Mouse (Mus musculus): ENCODE measurements around the gene Strada. TPM values are rescaled to one million over a fixed set of nuclear protein-coding genes. Genes with fewer than 3 reads are reported as not detected.
"Not testable (repeated sequence)": the region's sequence is repeated elsewhere in the genome, so short reads cannot be mapped to it uniquely, and the experiment has no call there.

The Strada gene
- polyA plus RNA-seq, 1 experiment from 2014 or later, result 31.1 TPM

DNA sequence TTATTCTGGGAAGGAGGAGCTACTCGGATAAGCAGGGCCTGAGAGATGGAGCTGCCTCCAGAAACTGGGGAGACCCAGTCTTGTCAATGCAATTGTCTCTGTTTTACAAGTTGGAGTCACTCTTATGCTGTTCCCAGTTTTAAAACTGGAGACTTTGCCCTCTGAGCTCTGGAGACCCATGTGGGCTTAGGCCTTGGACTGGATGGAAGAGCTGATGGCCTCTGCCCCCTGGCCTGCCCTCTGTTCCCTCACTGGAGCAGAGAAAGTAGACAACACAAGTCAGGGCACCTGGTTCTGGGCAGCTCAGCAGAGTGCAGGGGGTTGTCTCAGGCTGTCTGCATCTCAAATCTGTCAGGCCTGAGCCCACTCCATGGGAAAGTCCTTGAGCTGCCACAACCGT, 47.2 kb downstream of the Strada start:
- H3K27ac ChIP-seq (ENCODE audit: low read depth, low read length), result no peak overlapping the region
- H3K9ac ChIP-seq (ENCODE audit: low read length), result no peak overlapping the region
- H3K4me3 ChIP-seq (ENCODE audit: low read depth, low read length), result no peak overlapping the region
- H3K36me3 ChIP-seq (ENCODE audit: control insufficient read depth, insufficient read depth, low read length), result peaks cover 79% of the 10 kb centered on the region
- 73% methylated on average over 2 of the region's 2 CpGs for whole genome bisulfite sequencing
- no peaks in the 10 kb centered on the region for H3K9me3 ChIP-seq (replicated peaks; ENCODE audit: control insufficient read depth, low read length)
- no peak for DNase-seq (ENCODE audit: low spot score)
- ATAC-seq, result no peak
- H3K4me1 ChIP-seq (ENCODE audit: control insufficient read depth, insufficient read depth, low read length), result peaks cover 11% of the 10 kb centered on the region
- H3K27me3 ChIP-seq (replicated peaks; ENCODE audit: control insufficient read depth, insufficient read depth, low read length), result no peaks in the 10 kb centered on the region
- no peak overlapping the region for H3K4me2 ChIP-seq (ENCODE audit: low read length)

DNA sequence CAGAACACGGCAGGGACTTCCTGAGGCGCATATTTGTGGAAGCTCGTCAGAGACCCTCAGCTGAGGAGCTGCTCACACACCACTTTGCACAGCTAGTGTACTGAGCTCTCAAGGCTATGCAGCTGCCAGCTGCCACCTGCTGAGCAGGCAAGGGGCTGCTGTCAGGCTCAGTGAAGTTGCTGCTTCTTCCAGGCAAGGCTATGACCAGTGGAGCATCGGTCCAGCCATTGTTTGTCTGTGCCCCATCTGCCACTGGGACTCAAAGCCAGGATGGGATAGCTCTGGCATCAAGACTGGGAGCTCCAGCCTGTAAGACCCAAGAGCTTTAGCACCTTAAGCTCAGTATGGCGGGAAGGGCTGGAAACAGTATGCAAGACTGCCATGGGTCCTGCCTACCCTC, 47.9 kb downstream of the Strada start:
- H3K4me2 ChIP-seq (ENCODE audit: low read length), result no peak overlapping the region
- no peak overlapping the region for H3K9ac ChIP-seq (ENCODE audit: low read length)
- peaks cover 86% of the 10 kb centered on the region for H3K36me3 ChIP-seq (ENCODE audit: control insufficient read depth, insufficient read depth, low read length)
- ATAC-seq (no peak), DNase-seq (ENCODE audit: low spot score) (no peak)
- H3K27me3 ChIP-seq (replicated peaks; ENCODE audit: control insufficient read depth, insufficient read depth, low read length), result no peaks in the 10 kb centered on the region
- no peak overlapping the region for H3K27ac ChIP-seq (ENCODE audit: low read depth, low read length)
- H3K4me3 ChIP-seq (ENCODE audit: low read depth, low read length), result no peak overlapping the region
- WGBS, result 84% methylated on average over 5 of the region's 5 CpGs
- H3K4me1 ChIP-seq (ENCODE audit: control insufficient read depth, insufficient read depth, low read length), result peaks cover 8% of the 10 kb centered on the region
- H3K9me3 ChIP-seq (replicated peaks; ENCODE audit: control insufficient read depth, low read length), result no peaks in the 10 kb centered on the region

DNA sequence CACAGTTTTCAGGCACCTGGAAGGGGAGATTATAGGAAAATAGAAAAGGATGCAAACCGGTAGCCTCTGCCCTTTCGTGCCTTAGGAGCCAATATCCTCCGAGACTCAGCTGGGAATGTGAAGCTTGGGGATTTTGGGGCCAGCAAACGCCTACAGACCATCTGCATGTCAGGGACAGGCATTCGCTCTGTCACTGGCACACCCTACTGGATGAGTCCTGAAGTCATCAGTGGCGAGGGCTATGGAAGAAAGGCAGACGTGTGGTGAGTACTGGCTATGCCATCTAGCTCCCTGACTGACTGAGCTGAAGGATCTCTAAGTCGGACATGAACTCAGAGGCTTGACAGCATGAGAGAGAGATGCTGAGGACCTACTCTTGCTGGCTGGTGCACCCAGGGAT, 49.8 kb downstream of the Strada start:
- Histone ChIP-seq H3K4me3 (ENCODE audit: low read depth, low read length) (no peak overlapping the region), H3K4me1 (ENCODE audit: control insufficient read depth, insufficient read depth, low read length) (no peaks in the 10 kb centered on the region), H3K9me3 (replicated peaks; ENCODE audit: control insufficient read depth, low read length) (no peaks in the 10 kb centered on the region), H3K27ac (ENCODE audit: low read depth, low read length) (no peak overlapping the region), H3K36me3 (ENCODE audit: control insufficient read depth, insufficient read depth, low read length) (peaks cover 94% of the 10 kb centered on the region), H3K9ac (ENCODE audit: low read length) (no peak overlapping the region), H3K4me2 (ENCODE audit: low read length) (no peak overlapping the region), H3K27me3 (replicated peaks; ENCODE audit: control insufficient read depth, insufficient read depth, low read length) (no peaks in the 10 kb centered on the region)
- 84% methylated on average over 8 of the region's 8 CpGs for WGBS
- ATAC-seq (no peak), DNase-seq (ENCODE audit: low spot score) (no peak)

DNA sequence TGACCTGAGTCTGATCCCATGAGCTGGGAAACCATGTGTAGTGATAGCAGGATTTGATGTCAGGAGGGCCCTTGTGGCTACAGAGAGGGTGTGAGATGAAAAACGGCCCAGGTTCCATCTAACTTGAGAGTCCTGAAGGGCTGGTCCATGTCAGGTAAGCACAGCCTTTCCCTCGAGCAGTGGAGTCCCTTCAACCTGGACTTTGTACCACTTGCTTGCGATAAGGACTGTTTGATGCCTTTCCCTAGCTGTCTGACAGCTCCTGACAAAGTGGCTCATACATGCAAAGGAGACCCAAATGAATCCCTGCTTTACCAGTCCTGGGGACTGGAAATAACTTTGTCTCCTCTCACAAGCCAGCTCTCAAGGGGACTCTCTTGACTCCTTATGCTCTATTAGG, 50.7 kb downstream of the Strada start:
- no peaks in the 10 kb centered on the region for H3K9me3 ChIP-seq (replicated peaks; ENCODE audit: control insufficient read depth, low read length)
- DNase-seq (ENCODE audit: low spot score) (no peak), ATAC-seq (no peak)
- peaks cover 84% of the 10 kb centered on the region for H3K36me3 ChIP-seq (ENCODE audit: control insufficient read depth, insufficient read depth, low read length)
- no peaks in the 10 kb centered on the region for H3K27me3 ChIP-seq (replicated peaks; ENCODE audit: control insufficient read depth, insufficient read depth, low read length)
- H3K9ac ChIP-seq (ENCODE audit: low read length), result no peak overlapping the region
- 95% methylated on average over 3 of the region's 3 CpGs for WGBS
- H3K4me2 ChIP-seq (ENCODE audit: low read length), result no peak overlapping the region
- no peak overlapping the region for H3K4me3 ChIP-seq (ENCODE audit: low read depth, low read length)
- H3K27ac ChIP-seq (ENCODE audit: low read depth, low read length), result no peak overlapping the region
- H3K4me1 ChIP-seq (ENCODE audit: control insufficient read depth, insufficient read depth, low read length), result no peaks in the 10 kb centered on the region

DNA sequence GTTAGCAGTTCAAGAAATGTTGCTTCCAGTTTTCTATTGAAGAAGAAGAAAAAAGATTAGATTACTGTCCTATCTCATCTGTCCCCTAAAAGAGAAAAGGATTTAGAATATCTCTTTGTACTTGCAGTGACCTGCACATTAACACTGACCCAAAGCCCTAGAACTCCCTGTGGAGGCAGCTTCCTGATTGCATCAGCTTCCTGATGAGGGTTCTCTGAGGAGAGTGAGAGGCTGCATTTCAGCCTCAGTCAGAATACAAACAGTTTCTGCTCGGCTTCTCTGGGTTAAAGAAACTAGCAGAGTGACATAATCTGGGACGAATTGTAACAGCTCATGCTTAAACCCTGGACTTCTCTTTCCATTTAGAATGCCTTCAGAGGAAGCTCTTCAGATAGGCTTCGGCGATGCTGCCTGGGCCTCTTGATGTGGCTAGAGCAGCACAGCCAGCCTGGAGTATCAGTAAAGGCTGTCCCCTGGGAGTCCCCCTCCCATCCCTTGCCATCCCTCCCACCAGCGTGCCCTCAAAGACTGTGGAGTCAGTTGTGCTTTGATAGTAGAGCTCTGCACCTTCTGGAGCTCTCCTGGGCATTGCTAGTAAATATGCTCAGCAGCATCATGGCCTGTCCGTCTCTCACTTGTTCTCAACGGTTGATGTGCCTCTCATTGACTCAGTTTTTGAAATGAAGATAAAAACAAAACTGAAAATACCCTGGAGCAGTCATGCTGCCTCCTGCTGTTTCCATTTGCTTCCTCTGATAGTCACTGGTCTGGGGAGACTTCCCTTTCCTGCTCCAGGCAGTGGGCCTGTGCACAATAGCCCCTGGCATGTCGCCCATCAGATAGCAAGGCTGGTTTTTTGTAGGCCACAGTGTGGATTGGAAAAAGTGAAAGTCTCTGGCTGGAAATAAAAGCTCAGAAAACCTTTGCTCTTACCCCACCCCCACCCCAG, 67.1 kb downstream of the Strada start:
- Histone ChIP-seq H3K27me3 (replicated peaks; ENCODE audit: control insufficient read depth, insufficient read depth, low read length) (no peaks in the 10 kb centered on the region), H3K4me3 (ENCODE audit: low read depth, low read length) (no peak overlapping the region), H3K9ac (ENCODE audit: low read length) (peak overlapping the region; percentile 29; the same call in 1 of the 2 replicates), H3K9me3 (replicated peaks; ENCODE audit: control insufficient read depth, low read length) (no peaks in the 10 kb centered on the region), H3K36me3 (ENCODE audit: control insufficient read depth, insufficient read depth, low read length) (peaks cover 17% of the 10 kb centered on the region; the same call in 1 of the 2 replicates), H3K27ac (ENCODE audit: low read depth, low read length) (peak overlapping the region; percentile 79), H3K4me2 (ENCODE audit: low read length) (no peak overlapping the region), H3K4me1 (ENCODE audit: control insufficient read depth, insufficient read depth, low read length) (no peaks in the 10 kb centered on the region)
- peak; percentile 59 for DNase-seq (ENCODE audit: low spot score)
- ATAC-seq, result no peak
- WGBS, result 47% methylated on average over 8 of the region's 8 CpGs

DNA sequence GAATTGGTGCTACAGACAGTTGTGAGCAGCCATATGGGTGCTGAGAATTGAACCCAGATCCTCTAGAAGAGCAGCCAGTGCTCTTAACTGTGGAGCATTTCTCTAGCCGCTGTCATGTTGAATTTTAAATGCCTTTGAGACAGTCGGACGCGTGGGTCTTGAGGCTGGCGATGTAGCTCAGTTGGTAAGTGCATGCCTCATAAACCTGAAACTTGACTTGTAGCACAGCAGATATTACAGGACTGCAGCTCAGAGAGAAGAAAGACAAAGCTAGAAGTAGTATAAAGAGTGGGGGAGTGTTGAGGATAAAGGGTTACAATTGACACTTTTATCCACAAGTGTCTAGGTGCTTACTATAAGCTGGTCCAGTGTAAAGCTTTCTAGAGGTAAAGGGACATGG, 69.5 kb downstream of the Strada start:
- no peak overlapping the region for H3K4me2 ChIP-seq (ENCODE audit: low read length)
- H3K4me3 ChIP-seq (ENCODE audit: low read depth, low read length), result no peak overlapping the region
- no peaks in the 10 kb centered on the region for H3K9me3 ChIP-seq (replicated peaks; ENCODE audit: control insufficient read depth, low read length)
- ATAC-seq (no peak), DNase-seq (ENCODE audit: low spot score) (no peak)
- 92% methylated on average over 5 of the region's 5 CpGs for WGBS
- no peak overlapping the region for H3K27ac ChIP-seq (ENCODE audit: low read depth, low read length)
- no peaks in the 10 kb centered on the region for H3K27me3 ChIP-seq (replicated peaks; ENCODE audit: control insufficient read depth, insufficient read depth, low read length)
- H3K36me3 ChIP-seq (ENCODE audit: control insufficient read depth, insufficient read depth, low read length), result peaks cover 29% of the 10 kb centered on the region
- H3K9ac ChIP-seq (ENCODE audit: low read length), result no peak overlapping the region
- no peaks in the 10 kb centered on the region for H3K4me1 ChIP-seq (ENCODE audit: control insufficient read depth, insufficient read depth, low read length)

DNA sequence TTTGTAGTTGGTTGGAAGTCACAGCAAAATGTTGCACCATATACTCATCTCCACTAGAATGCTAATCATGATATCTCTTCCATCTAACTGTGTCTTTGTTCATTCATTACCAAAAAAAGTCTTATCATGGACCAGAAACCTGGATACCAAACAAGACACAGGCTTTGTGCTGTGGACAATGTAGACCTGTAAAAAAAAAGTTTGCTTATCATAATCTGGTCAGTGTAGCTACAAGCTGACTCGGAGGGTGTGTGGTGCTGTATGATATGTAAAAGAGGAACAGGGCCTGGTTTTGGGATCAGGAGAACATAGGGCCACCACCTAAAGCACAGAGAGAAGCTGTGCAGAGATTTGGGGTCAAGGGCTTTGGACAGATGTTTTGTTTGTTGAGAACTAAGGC, 72.5 kb downstream of the Strada start:
- H3K36me3 ChIP-seq (ENCODE audit: control insufficient read depth, insufficient read depth, low read length), result peaks cover 27% of the 10 kb centered on the region

DNA sequence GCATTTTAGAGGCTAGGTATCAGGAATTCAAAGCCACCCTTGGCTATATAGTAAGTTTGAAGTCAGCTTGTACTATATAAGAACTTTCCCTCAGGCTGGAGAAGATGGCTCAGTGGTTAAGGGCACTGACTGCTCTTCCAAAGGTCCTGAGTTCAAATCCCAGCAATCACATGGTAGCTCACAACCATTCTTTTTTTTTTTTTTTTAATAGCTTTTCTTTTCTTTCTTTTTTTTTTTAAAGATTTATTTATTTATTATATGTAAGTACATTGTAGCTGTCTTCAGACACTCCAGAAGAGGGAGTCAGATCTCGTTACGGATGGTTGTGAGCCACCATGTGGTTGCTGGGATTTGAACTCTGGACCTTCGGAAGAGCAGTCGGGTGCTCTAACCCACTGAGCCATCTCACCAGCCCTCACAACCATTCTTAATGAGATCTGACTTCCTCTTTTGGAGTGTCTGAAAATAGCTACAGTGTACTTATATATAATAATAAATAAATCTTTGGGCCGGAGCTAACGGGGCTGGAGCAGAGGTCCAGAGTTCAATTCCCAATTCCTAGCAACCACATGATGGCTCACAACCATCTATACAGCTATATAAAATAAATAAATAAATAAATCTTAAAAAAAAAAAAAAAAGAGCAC, 75.1 kb downstream of the Strada start:
- H3K4me3 ChIP-seq (ENCODE audit: low read depth, low read length); H3K9me3 ChIP-seq (replicated peaks; ENCODE audit: control insufficient read depth, low read length); H3K4me2 ChIP-seq (ENCODE audit: low read length); H3K4me1 ChIP-seq (ENCODE audit: control insufficient read depth, insufficient read depth, low read length); H3K9ac ChIP-seq (ENCODE audit: low read length); H3K27me3 ChIP-seq (replicated peaks; ENCODE audit: control insufficient read depth, insufficient read depth, low read length); H3K27ac ChIP-seq (ENCODE audit: low read depth, low read length); ATAC-seq; DNase-seq (ENCODE audit: low spot score): not testable (repeated sequence)
- H3K36me3 ChIP-seq (ENCODE audit: control insufficient read depth, insufficient read depth, low read length), result peaks cover 37% of the 10 kb centered on the region
- WGBS, result 95% methylated on average over 4 of the region's 6 CpGs

More for the DNA sequence above, 72.5 kb downstream of the Strada start:
- Histone ChIP-seq H3K27me3 (replicated peaks; ENCODE audit: control insufficient read depth, insufficient read depth, low read length) (no peaks in the 10 kb centered on the region), H3K4me2 (ENCODE audit: low read length) (no peak overlapping the region), H3K27ac (ENCODE audit: low read depth, low read length) (no peak overlapping the region), H3K9ac (ENCODE audit: low read length) (no peak overlapping the region), H3K4me1 (ENCODE audit: control insufficient read depth, insufficient read depth, low read length) (no peaks in the 10 kb centered on the region), H3K4me3 (ENCODE audit: low read depth, low read length) (no peak overlapping the region), H3K9me3 (replicated peaks; ENCODE audit: control insufficient read depth, low read length) (no peaks in the 10 kb centered on the region)
- ATAC-seq (no peak), DNase-seq (ENCODE audit: low spot score) (no peak)
- 92% methylated on average over 1 of the region's 1 CpGs for WGBS

DNA sequence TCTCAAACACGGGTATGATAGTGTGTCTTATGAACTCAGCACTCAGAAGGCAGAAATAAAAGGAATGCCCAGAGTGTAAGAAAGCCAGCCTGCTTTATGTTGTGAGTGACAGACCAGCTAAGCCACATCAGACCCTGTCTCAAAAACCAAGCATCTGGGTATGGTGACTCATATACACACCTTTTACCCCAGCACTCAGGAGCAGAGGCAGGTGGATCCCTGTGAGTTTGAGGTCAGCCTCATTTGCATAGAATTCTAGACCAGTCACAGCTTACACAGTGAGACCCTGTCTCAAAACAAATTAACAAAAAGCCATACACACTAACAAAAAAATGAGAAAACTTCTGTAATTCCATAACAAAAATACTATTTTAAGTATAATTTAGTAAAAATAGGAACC, 76.1 kb downstream of the Strada start:
- 71% methylated on average over 1 of the region's 1 CpGs for WGBS

More for the DNA sequence above, 76.1 kb downstream of the Strada start:
- no peak for DNase-seq (ENCODE audit: low spot score)
- no peaks in the 10 kb centered on the region for H3K9me3 ChIP-seq (replicated peaks; ENCODE audit: control insufficient read depth, low read length)
- no peak for ATAC-seq
- H3K27ac ChIP-seq (ENCODE audit: low read depth, low read length), result no peak overlapping the region
- H3K9ac ChIP-seq (ENCODE audit: low read length), result no peak overlapping the region
- H3K36me3 ChIP-seq (ENCODE audit: control insufficient read depth, insufficient read depth, low read length), result peaks cover 43% of the 10 kb centered on the region
- no peaks in the 10 kb centered on the region for H3K27me3 ChIP-seq (replicated peaks; ENCODE audit: control insufficient read depth, insufficient read depth, low read length)
- no peak overlapping the region for H3K4me2 ChIP-seq (ENCODE audit: low read length)
- H3K4me1 ChIP-seq (ENCODE audit: control insufficient read depth, insufficient read depth, low read length), result no peaks in the 10 kb centered on the region
- no peak overlapping the region for H3K4me3 ChIP-seq (ENCODE audit: low read depth, low read length)
